Mouse (Mus musculus) ES-E14 (cell line): ENCODE measurements around the gene Lrmda.

Experiments
- HCFC1 ChIP-seq: IDR thresholded peaks from 2 replicates; pipeline ENCODE4 v1.6.1; 2012; ENCODE audit warnings: low read length, inconsistent platforms, borderline replicate concordance; ENCODE audit not compliant: insufficient read depth
- MAFK ChIP-seq: IDR thresholded peaks from 2 replicates; pipeline ENCODE4 v1.6.1; 2014; ENCODE audit warnings: mild to moderate bottlenecking, low read depth, low read length, inconsistent platforms; ENCODE audit not compliant: insufficient read depth
- ZC3H11A ChIP-seq: IDR thresholded peaks from 2 replicates; pipeline ENCODE4 v1.6.1; 2012; ENCODE audit warnings: low read depth, mild to moderate bottlenecking, inconsistent platforms, low read length, borderline replicate concordance

DNA sequence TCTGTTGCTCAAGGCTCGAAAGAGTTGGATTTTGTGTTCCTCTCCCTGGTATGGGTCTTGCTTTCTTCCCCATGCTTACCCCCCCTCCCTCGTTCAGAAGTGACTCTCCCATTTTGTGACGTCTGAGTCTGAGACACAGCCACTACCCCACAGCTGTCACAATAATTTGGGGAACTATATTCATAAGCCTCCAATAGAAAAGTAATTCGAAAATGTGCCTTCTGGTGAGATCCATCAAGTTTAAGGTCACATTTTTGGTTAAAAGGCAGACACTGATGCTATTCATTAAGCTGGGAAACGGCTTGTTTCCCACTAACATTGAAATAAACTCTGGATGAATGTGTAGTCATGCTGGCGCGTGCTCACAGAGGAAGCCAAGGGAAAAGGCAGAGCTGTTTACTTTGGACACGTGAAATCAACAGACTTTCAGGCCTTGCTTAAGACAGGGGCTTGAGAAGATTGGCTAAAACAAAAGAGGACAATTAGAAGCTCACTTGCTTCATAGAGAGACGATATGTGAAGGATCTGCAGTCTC is 795.4 kb downstream of the Lrmda start:
- TF ChIP-seq ZC3H11A = no peak
- TF ChIP-seq HCFC1 = no peak
- no peak for TF ChIP-seq MAFK
